Mouse (Mus musculus) brain, embryonic 14.5 days (tissue): ENCODE results near the gene Zmiz1. TPM values are rescaled to one million over a fixed set of nuclear protein-coding genes. Genes with fewer than 3 reads are reported as not detected.

Experiments used
- DNase-seq: peaks from one replicate; pipeline ENCODE4 v3.0.0-alpha.2; 2011; ENCODE audit warnings: low read depth
- CTCF ChIP-seq: fragments of 200-500 bp; IDR thresholded peaks from 2 replicates; pipeline ENCODE4 v1.5.1; 2012; ENCODE audit warnings: inconsistent platforms, mild to moderate bottlenecking, moderate library complexity, borderline replicate concordance; ENCODE audit not compliant: insufficient read depth, insufficient read length; ENCODE audit errors: extremely low read depth
- POLR2A ChIP-seq: fragments of 200-500 bp; IDR thresholded peaks from 2 replicates; pipeline ENCODE4 v1.6.1; 2012; ENCODE audit warnings: mild to moderate bottlenecking, inconsistent platforms, borderline replicate concordance; ENCODE audit not compliant: poor library complexity, insufficient read depth, insufficient read length, severe bottlenecking; ENCODE audit errors: extremely low read depth
- polyA plus RNA-seq: library from polyadenylated mRNA; depleted of rRNA; stranded (reverse); fragments of >200 nt; gene quantifications from 2 replicates; pipeline ENCODE4 v1.2.3, GENCODE M21; 2012

Zmiz1 gene
- polyA plus RNA-seq, 1 experiment = 141 TPM

DNA sequence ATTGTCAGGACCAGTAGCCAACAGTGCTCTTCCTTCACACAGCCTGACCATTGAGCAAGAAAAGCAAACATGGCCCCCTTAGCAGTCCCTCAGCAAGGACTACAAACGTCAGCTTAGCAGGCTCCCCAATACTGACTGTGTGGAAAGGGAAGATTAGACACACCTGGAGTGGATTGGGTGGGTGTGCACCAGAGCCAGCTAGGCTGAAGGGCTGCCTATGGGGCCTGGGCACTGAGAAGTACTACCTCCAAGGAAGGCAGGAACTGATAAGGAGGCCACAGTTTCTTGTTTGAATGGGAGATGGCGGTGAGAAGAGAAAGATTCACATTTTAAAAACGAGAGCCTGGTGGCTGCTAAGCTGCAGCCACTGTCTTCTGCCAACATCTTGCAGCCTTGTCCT, 208.6 kb downstream of the Zmiz1 start:
- no peak for DNase-seq

DNA sequence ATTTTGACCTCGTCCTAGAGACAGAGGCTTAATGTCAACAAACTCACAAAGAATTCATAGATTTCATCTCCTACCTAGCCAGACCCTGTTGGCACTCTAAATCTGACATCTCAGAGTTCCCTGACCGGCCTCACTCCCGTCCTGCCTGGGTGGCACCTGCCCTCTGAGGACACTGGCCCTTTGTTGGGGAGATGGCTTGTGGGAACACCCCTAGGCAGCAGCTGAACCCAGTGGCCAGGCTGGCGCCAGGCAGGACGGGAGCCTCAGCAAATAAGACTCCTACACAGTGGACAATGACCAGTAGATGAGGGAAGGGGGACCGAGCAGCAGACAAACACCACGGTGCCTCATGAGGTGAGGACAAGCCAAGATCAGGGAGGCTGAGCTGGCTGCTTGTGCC, 220.6 kb downstream of the Zmiz1 start:
- TF ChIP-seq CTCF (no peak), POLR2A (no peak)
- DNase-seq = no peak

More for the DNA sequence above, 208.6 kb downstream of the Zmiz1 start:
- no peak for TF ChIP-seq CTCF
- TF ChIP-seq POLR2A = no peak

DNA sequence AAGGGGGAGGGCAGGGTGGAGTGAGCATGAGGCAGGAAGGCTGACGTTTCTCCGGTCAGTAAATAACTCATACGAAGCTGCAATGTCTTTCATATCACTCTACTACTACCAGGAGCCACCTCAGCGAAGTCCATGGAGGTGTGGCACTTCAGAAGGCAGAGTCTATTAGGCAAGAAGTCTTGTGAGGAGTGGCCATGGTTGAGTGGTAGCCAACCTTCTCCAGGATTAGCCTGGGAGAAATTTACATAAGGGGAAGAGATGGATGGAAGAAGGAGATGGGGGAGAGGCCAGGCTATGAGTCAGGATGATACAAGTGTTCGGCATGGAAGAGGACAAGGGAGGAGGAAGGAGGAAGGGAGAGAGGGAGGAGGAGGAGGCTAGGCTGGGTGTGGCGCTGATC, 223.0 kb downstream of the Zmiz1 start:
- no peak for DNase-seq
- TF ChIP-seq CTCF = no peak
- no peak for TF ChIP-seq POLR2A

DNA sequence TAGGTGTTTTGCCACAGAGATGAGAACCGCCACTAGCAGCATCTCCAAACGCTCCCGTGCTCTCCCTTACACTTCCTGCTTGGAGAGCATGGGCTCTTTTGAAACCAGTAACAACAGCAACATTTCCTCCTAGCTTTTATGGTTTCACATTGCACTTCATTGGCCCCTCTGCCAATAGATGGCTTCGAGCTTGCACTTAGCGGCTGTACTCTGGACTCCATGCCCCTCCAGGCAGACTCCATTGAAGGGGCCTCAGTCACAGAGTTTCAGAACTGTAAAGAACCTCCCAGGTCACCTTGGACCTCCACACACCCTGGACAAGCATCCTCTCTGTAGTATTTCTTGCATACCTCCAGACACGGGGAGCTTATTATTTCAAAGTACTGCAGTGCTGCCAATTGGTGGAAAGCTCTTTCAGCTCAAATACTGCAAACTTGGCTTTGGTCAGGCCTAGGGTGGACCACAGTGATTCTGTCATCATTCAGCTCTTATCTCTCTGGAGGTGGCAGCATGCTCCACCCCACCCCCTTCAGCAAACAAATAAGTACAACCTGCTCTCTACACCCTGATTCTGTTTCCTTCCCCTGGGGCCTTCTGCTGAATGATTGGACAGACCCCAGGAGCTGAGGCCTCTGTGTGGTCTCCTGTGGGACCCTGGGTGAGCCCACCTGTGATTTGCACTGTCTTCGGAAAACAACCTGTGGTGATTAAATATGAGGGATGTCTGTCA, 227.4 kb downstream of the Zmiz1 start:
- DNase-seq = no peak
- no peak for TF ChIP-seq CTCF
- TF ChIP-seq POLR2A = no peak

DNA sequence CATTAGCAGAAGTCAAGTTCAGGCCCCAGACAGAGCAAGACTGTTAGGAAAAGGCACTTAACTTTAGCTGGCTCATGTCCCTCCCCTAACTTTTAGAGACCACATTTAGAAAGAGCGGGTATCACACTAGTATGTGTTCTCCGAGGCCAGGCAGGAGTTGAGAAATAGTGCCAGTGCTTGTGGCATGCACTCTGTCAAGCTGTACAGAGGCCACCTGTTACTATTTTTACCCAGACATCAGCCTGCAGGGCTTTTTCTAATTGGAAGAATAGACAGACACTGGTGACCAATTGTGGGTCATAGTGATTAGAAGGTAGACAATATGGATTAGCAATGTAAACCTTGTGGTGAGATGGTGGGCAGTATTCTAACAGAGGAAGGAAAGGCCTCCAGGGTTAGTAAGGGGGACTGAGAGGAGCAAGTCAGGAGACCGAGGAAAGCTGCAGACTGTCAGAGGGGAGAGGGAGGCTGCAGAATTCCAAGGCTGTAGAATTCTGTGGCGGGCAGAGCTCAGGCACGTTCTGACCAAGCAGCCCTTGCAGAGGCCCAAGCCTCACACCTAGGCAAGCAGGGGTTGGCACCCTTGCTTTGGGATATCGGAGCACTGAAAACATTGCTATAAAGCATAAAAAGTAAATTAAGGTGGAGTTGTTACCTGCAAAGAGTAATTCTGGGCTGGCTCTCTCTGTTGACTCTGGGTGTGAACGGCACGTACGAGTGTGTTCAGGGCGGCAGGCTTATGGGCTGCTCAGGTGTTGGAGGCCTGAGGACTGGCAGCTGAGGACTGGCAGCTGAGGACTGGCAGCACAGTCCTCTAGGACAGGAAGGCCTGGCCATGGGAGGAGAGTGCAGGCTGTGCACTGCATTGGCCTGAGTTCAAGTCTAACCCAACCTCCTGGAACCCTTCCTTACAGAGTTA, 228.3 kb downstream of the Zmiz1 start:
- no peak for TF ChIP-seq POLR2A
- no peak for TF ChIP-seq CTCF
- DNase-seq = no peak

DNA sequence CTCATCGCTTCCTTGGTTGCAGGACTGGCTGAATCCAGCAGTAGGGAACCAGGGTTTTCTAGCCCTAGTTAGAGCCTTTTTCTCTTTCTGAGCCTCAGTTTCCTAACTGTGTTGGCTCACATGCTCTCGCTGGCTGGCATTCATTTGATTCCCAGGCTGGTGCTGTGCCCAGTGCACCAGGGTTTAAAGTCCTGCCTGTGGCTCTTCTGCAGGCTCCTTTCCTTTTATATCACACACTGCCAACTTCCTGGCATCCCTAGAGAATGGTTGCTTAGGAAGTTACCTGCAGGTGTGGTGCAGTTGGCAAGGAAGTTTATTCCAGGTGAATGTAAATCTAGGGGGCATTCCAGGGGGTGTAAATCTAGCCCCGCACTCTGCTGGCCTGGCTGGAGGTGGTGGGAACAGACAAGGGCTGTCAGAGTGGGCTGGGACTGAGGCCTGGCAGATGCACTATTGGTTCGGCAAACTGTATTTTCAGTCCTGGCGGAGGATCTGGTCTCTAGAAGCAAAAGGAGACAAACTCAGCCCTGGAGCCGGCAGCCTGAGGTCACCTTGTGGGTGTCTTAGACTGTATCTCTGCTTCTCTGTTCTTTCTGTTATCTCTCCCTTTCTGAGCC, 234.4 kb downstream of the Zmiz1 start:
- no peak for DNase-seq
- TF ChIP-seq POLR2A (no peak), CTCF (no peak)

DNA sequence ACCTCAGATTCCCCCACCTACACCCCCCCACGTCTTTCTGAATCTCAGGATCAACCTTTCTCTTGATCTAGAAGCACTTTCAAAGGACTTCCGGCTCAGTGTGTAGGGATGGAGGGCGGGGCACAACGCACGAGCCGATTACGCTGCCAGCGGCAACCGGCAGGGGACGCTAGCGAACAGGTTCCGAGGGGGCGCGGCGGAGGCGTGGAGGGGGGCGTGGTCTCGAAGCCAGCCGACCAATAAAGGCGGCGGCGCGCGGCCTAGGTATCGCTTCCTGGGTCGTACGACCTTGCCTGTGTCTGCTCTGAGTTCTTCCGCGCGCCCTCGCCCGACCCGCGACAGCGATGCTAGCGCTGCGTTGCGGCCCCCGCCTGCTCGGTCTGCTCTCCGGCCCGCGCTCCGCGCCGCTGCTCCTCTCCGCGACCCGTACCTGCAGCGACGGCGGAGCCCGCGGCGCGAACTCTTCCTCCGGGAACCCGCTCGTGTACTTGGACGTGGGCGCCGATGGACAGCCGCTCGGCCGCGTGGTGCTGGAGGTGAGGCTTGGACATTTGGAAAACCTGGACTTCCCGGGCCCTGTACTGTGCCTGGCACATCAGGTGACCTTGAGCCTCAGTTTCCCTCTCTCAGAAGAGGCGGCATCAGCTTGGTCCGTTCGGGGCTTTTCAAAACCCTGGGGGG, 235.0 kb downstream of the Zmiz1 start, which contains the start of gene Ppif:
TSS of gene Ppif (plus strand) at position 267 of the 681 bp plus-strand sequence.
- peak; percentile 98 for DNase-seq
- TF ChIP-seq POLR2A = peak; percentile 60
- peak; percentile 98 for TF ChIP-seq CTCF

DNA sequence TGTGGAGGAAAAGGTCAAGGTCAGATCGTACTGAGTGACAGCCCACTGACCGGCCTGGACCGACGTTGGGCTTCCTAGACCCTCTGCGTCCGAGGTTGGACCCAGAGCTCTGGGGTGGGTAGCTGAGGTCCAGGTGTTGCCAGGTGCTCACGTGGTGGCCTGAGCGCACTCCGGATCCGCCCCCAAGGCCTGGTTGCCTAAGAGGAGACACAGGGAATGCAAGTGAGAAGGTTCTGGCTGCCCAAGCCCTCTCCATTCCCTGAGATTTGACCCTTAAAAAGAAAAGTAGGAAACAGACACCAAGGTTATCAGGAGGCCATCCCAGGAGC, 235.5 kb downstream of the Zmiz1 start:
- DNase-seq = no peak
- TF ChIP-seq POLR2A (no peak), CTCF (no peak)

DNA sequence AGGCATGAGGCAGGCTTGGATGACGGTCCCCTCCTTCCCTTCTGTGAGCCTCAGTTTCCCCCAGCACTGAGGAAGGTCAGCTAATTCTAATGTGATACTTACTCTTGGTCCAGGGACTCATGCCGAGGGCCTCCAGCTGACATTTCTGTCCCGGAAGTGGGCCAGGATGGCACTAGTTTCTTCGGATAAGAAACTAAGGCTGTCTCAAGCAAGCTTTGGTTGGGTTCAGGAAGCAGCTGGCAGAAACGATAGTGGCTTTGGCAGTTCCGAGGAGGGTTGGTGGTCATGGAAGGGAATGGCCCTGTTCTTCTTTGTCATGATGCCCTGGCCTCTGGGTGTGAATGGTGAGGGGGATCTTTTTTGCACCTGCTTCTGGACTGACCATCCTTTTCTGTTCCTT, 236.1 kb downstream of the Zmiz1 start:
- DNase-seq = no peak
- TF ChIP-seq CTCF (no peak), POLR2A (no peak)

DNA sequence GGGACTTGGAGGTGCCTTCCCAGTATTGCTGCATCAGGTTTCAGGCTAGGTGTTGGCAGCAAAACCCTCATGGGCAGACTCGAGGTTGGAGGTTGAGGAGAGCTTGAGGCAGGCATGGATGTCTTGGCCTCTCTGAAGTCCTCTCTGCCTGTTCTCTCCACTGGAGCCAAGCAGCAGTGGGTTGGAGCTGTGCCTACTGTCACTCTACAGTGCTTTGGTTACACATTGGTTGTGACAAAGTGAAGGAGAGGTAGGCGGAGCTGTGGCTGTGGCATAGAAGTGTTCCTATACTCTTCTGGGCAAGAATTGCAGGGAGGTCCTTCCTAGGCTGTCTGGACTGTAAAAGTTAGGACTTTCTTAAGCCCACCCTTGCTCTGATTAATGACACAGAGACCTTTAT, 237.4 kb downstream of the Zmiz1 start:
- DNase-seq = peak; percentile 19
- TF ChIP-seq CTCF = no peak
- no peak for TF ChIP-seq POLR2A

DNA sequence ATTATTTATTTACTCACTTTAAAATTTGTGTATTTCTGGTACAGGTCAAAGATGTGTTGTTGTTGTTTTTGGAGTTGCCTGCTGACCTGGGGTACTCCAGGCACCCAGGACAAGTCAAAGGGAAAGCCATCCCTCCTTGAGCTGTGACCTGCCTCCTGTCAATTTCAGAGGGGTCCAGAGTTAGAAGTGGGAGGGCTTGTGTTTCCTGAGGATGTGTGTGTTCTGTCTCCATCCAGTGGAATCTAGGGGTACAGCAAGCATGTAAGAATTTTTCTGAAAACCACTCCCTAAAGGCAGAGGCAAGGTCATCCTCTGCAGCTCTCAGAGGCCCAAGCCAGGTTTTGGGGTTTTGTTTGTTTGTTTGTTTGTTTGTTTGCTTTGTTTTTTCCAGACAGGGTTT, 243.0 kb downstream of the Zmiz1 start:
- TF ChIP-seq POLR2A (no peak), CTCF (peak; percentile 74; the same call in 1 of the 2 replicates)
- peak; percentile 86 for DNase-seq
